Mouse (Mus musculus) stomach, embryonic 15.5 days (tissue): ENCODE measurements around the gene Tcp11l1. TPM values are rescaled to one million over a fixed set of nuclear protein-coding genes. Genes with fewer than 3 reads are reported as not detected.

Source experiments
- ATAC-seq: fragments of 200-750 bp; cut with Nextera tagmentation; 2 replicates; pipeline ENCODE4 v1.8.0; 2017; ENCODE audit warnings: low read depth, moderate number of reproducible peaks, moderate TSS enrichment; ENCODE audit not compliant: insufficient read depth, low FRiP score
- H3K27ac ChIP-seq: fragments of 300-500 bp; sonication (generic); 2 replicates; pipeline ENCODE4 v1.5.1; 2015; ENCODE audit warnings: mild to moderate bottlenecking, inconsistent platforms
- H3K27me3 ChIP-seq: fragments of 300-500 bp; sonication (generic); replicated peaks from 2 replicates; pipeline ENCODE4 v1.6.1; 2015; ENCODE audit warnings: inconsistent platforms
- H3K36me3 ChIP-seq: fragments of 300-500 bp; sonication (generic); 2 replicates; pipeline ENCODE4 v1.6.1; 2015; ENCODE audit warnings: inconsistent platforms
- H3K4me1 ChIP-seq: fragments of 300-500 bp; sonication (generic); 2 replicates; pipeline ENCODE4 v1.6.1; 2015; ENCODE audit warnings: inconsistent platforms
- H3K4me2 ChIP-seq: fragments of 300-500 bp; sonication (generic); 2 replicates; pipeline ENCODE4 v1.6.1; 2015; ENCODE audit warnings: mild to moderate bottlenecking, inconsistent platforms
- H3K4me3 ChIP-seq: fragments of 300-500 bp; sonication (generic); replicated peaks from 2 replicates; pipeline ENCODE4 v1.5.1; 2015; ENCODE audit warnings: inconsistent platforms
- H3K9ac ChIP-seq: fragments of 300-500 bp; sonication (generic); 2 replicates; pipeline ENCODE4 v1.6.1; 2015; ENCODE audit warnings: inconsistent platforms
- H3K9me3 ChIP-seq: fragments of 300-500 bp; sonication (generic); 2 replicates; pipeline ENCODE4 v1.6.1; 2016; ENCODE audit warnings: inconsistent platforms
- WGBS: fragments of 180-500 bp; shearing (Covaris S2); methylation state at CpG from one replicate; pipeline ENCODE4 v1.1.7; 2015; 5-methylcytosine and 5-hydroxymethylcytosine counted together
- polyA plus RNA-seq: library from polyadenylated mRNA; unstranded; fragments of >200 nt; fragmentation: Nextera tagmentation; extraction: Ambion mirVana; gene quantifications from 2 replicates; pipeline ENCODE4 v1.2.1, GENCODE M21; 2015

The Tcp11l1 gene
- polyA plus RNA-seq, 1 experiment from 2014 or later = 36.6 TPM

DNA sequence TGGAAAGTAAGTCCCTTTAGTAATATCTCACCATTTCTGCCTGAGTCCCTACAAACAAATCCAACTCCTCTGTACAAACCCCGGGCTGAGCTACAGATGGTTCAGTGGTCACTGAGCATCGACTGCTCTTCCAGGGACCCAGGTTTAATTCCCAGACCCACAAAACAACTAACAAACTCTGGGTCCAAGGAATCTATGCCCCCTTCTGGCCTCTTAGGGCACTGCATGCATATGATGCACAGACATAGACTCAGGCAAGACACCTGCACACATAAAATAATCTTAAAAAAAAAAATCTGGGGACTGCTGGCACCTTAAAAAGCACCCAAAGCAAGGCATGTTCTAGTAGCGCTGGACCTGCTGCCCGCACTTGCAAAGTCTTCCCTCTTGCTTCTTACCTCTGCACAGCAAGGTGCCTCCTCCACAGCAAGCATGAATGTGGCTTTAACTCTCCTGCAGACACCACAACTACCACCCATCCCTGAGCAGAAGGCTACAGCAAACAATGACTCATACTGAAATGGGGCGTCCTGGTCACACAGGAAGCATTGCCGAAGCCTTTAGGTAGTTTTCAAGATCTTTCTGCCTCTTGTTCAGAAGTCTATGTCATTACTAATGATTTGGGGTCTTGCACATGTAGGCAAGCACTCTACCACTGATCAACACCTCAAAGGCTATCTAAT lies 42.7 kb downstream of the Tcp11l1 start:
- Histone ChIP-seq H3K4me2 (no peak overlapping the region), H3K27ac (no peak overlapping the region), H3K4me3 (no peak overlapping the region), H3K27me3 (no peaks in the 10 kb centered on the region), H3K9ac (no peak overlapping the region), H3K9me3 (no peaks in the 10 kb centered on the region), H3K4me1 (no peaks in the 10 kb centered on the region), H3K36me3 (peaks cover 5% of the 10 kb centered on the region; the same call in 1 of the 2 replicates)
- 83% methylated on average over 6 of the region's 6 CpGs for WGBS
- no peak for ATAC-seq

GRCm38 (mm10) chr2:104663372-104664100 lies 48.4 kb downstream of the Tcp11l1 start:
- H3K9ac ChIP-seq = no peak overlapping the region
- no peak overlapping the region for H3K4me2 ChIP-seq
- no peaks in the 10 kb centered on the region for H3K9me3 ChIP-seq
- no peak for ATAC-seq
- no peaks in the 10 kb centered on the region for H3K27me3 ChIP-seq
- peaks cover 18% of the 10 kb centered on the region for H3K36me3 ChIP-seq
- 63% methylated on average over 8 of the region's 8 CpGs for WGBS
- no peak overlapping the region for H3K4me3 ChIP-seq
- no peaks in the 10 kb centered on the region for H3K4me1 ChIP-seq
- H3K27ac ChIP-seq = no peak overlapping the region

- Histone ChIP-seq H3K4me1 (no peaks in the 10 kb centered on the region), H3K27me3 (no peaks in the 10 kb centered on the region), H3K9me3 (no peaks in the 10 kb centered on the region), H3K27ac (no peak overlapping the region), H3K4me2 (no peak overlapping the region), H3K9ac (no peak overlapping the region), H3K36me3 (peaks cover 26% of the 10 kb centered on the region), H3K4me3 (no peak overlapping the region)
- WGBS = 83% methylated on average over 1 of the region's 1 CpGs
- no peak for ATAC-seq
These were observed 53.3 kb downstream of the Tcp11l1 start for GRCm38 (mm10) chr2:104658659-104659058.

GRCm38 (mm10) chr2:104615985-104616711 lies 95.8 kb downstream of the Tcp11l1 start:
- WGBS = 73% methylated on average over 4 of the region's 4 CpGs
- 0 out of 2 replicates have a peak, but pooled peaks cover 3% of the 10 kb centered on the region for H3K36me3 ChIP-seq
- H3K27ac ChIP-seq = no peak overlapping the region
- H3K9me3 ChIP-seq = no peaks in the 10 kb centered on the region
- no peak overlapping the region for H3K4me3 ChIP-seq
- no peaks in the 10 kb centered on the region for H3K4me1 ChIP-seq
- no peak overlapping the region for H3K4me2 ChIP-seq
- H3K9ac ChIP-seq = no peak overlapping the region
- no peak for ATAC-seq
- no peaks in the 10 kb centered on the region for H3K27me3 ChIP-seq

- Histone ChIP-seq H3K36me3 (0 out of 2 replicates have a peak, but pooled peaks cover 3% of the 10 kb centered on the region), H3K9me3 (no peaks in the 10 kb centered on the region), H3K4me2 (no peak overlapping the region), H3K4me1 (no peaks in the 10 kb centered on the region), H3K4me3 (no peak overlapping the region), H3K27ac (no peak overlapping the region), H3K27me3 (no peaks in the 10 kb centered on the region), H3K9ac (no peak overlapping the region)
- no peak for ATAC-seq
- WGBS = 90% methylated on average over 3 of the region's 3 CpGs
These were observed 97.2 kb downstream of the Tcp11l1 start for GRCm38 (mm10) chr2:104614786-104615185.

Other genes starting within 250 kb of the Tcp11l1 start
- gene Hipk3, start 217.7 kb downstream of the Tcp11l1 start, polyA plus RNA-seq = 15.4 and 16.2 TPM in 2 replicates
- gene Cstf3, start 121.6 kb downstream of the Tcp11l1 start, polyA plus RNA-seq = 63.1 and 66.8 TPM in 2 replicates
- not detected in 2 replicates for gene Pin1rt1, start 4.2 kb upstream of the Tcp11l1 start, polyA plus RNA-seq
- 14.2 and 18.8 TPM in 2 replicates for gene Depdc7, start 30.7 kb upstream of the Tcp11l1 start, polyA plus RNA-seq
- gene Qser1, start 104.6 kb upstream of the Tcp11l1 start, polyA plus RNA-seq = 7.9 and 8.6 TPM in 2 replicates
- 6.0 TPM in 2 replicates for gene Prrg4, start 137.7 kb upstream of the Tcp11l1 start, polyA plus RNA-seq
- gene Ccdc73, start 155.6 kb upstream of the Tcp11l1 start, polyA plus RNA-seq = 5.9 and 6.7 TPM in 2 replicates